Mouse (Mus musculus): ENCODE measurements at regions not wholly inside any gene's neighbourhood (a gene's known extent, or its start where the extent isn't known, plus 50 kb on each side); places are given as distances from the start of the nearest gene placed in this dataset.
A peak's percentile ranks its signal among the peaks of the same experiment; 100 is the strongest.

DNA sequence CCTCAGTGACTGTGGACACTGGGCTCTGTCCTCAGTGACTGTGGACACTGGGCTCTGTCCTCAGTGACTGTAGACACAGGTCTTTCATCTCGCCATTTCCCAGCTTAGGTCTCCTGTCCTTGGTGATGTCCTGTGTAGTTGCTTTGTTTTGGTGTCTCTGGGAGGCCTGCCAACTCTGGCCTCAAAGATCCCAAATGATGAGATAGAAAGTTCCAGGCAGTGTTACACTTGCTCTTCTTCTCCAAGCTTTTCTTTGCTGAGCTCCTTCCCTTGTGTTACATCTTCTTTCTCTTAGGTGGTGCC is 71.0 kb upstream of the Ifne start:
- DNase-seq: no peak
- intact Hi-C loops (cut with DNase I; ENCODE audit: low total_unique reads): no loop called here

DNA sequence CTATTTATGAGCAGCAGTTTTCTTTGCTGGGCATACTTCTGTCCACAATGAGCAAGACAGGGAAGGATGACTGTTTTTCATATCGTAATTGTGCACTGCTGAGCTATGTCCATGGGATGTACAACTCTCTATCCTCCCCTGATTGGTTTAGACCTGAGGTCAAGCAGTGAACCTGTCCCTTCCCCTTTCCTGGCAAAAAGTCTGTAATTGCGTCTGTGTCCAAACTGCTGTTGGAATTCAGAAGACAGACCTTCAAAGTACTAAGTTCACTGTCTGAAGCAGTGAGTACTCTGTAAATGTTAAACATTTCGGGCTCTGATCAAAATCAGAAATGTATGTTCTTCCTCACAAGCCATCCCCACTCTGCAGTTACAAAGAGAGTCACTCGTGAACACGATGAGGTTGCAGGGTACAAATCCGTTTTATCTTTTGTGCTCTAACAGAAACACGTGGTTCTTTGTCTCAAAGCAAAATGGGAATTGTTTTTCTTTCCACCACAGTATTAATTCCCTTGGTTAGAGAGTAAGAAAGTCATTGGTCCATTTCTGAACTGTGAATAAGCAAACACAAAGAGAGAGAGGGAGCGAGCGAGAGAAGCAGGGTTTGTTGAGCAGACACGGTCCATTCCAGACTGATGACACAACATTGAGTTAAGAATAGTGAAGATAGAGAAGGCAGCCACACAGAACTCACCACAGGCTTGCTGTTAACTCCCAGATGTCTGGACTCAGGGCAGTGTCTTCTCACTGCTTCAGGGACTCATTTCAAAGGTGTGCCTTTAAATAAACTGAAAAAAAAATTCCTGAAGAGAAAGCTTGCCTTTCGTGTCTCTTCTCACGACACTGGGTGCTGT is 70.4 kb upstream of the Ifne start:
- no peak for DNase-seq
- intact Hi-C loops (cut with DNase I; ENCODE audit: low total_unique reads): no loop called here

DNA sequence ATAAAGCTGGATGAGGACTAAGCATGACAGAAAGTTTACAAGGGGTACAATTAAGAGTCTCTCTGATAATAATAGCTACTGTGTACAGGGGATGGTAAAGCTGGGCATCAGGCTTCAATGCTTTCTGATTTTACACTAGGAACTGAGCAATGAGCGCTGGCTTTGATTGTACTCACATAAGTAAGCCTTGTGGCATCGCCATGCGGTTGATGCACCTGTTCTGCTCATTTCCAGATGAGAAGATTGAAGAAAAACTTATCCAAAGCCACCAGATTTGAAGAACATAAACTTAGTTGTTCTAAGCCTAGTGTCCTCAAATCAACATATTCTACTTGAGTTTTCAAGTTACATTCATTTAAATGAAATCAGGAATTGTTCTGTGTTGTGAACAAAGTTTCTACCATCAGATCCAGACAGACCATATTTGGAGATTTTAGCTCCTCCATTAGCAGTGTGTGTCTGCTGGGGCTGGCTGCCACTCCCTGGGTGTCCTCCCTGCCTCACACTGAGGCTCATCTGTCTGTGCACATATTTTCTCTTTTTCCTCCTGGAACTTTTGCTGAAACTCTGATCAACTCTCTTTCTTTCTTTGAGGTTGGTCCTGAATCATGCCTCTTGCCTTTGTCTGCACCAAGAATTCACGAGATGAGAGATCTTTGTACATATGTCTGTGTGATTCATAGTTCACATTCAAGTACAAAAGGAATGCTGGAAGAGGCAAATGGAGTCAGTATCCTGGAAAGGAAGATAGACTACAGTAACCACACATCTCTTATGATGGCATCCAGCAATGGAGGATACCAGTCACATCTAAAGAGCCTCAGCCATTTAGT is 68.2 kb upstream of the Ifne start:
- DNase-seq: no peak
- intact Hi-C loops (cut with DNase I; ENCODE audit: low total_unique reads): no loop called here

DNA sequence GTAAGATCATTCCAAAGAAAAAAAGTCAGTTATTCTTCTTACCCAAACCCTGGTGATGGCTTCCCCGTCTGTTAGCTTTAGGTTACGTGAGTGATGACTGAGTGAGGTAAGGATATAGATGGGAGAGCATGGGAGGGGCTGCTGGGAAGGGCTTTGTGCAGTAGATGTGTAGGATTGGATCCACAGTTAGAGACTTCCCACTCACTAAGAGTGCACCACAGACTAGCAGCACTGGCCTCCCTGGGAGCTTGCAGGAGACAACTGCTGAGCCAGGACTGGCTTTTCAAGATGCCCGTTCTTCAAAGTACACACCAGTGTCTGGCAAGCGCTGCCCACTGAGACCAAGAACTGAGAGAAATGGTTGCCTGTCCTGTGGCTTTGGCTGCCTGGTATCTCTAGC is 62.0 kb upstream of the Ifne start:
- intact Hi-C loops (cut with DNase I; ENCODE audit: low total_unique reads): no loop called here

DNA sequence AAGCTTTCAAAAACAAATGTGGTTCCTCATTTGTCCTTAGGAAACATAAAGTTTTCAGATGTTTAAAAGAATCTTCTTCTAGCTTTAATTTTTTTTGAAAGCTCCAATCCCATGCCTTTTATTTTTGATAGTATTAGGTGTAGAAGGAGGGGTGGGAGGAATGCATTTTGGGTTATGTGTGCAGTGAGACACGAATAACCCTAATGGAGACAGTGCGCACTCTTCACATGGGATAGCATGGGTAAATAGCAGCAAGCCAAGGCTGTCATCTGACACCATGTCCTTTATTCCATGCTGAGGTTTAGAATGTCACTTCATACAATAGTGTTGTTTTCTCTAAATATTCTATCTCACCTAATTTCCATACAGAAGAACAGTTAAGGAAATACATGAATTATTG is 60.7 kb upstream of the Ifne start:
- intact Hi-C loops (cut with DNase I; ENCODE audit: low total_unique reads): no loop called here

More for the DNA sequence above, 62.0 kb upstream of the Ifne start:
- no peak for DNase-seq

DNA sequence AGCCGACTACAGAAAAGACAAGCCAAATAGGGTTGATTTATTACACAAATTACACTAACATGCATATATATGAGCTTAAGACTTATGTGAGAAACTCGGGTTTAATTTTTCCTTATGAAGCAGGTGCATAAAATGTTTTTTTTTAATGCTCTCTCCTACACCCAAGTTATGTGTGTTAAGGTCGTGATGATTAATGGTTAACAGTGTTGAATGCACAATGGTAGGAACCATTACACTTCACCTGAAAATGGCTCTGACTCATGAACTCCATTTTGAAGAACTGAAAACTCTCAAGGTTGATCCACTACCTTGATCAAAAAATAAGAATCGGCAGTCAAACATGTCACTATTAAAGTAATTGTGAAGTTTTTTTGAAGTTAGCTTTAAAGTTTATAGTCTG is 59.4 kb upstream of the Ifne start:
- DNase-seq: no peak

More for the DNA sequence above, 60.7 kb upstream of the Ifne start:
- no peak for DNase-seq

DNA sequence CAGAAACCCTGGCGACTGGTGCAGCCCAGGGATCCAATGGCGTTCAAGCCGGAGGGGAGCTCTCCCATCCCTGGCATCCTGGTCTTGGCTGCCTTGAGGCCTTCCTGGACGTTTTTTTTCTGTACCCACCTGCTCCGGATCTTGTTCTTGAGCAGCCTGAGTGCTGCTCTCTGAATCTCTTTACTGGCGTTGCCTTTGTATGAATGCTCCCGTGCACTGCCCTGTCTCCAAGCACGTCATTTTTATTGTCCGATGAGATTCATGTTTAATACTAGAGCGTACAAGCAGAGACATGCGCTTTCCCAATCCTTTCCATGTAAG is 58.7 kb upstream of the Ifne start:
- intact Hi-C loops (cut with DNase I; ENCODE audit: low total_unique reads): no loop called here
- DNase-seq: no peak

More for the DNA sequence above, 59.4 kb upstream of the Ifne start:
- intact Hi-C loops (cut with DNase I; ENCODE audit: low total_unique reads): no loop called here

DNA sequence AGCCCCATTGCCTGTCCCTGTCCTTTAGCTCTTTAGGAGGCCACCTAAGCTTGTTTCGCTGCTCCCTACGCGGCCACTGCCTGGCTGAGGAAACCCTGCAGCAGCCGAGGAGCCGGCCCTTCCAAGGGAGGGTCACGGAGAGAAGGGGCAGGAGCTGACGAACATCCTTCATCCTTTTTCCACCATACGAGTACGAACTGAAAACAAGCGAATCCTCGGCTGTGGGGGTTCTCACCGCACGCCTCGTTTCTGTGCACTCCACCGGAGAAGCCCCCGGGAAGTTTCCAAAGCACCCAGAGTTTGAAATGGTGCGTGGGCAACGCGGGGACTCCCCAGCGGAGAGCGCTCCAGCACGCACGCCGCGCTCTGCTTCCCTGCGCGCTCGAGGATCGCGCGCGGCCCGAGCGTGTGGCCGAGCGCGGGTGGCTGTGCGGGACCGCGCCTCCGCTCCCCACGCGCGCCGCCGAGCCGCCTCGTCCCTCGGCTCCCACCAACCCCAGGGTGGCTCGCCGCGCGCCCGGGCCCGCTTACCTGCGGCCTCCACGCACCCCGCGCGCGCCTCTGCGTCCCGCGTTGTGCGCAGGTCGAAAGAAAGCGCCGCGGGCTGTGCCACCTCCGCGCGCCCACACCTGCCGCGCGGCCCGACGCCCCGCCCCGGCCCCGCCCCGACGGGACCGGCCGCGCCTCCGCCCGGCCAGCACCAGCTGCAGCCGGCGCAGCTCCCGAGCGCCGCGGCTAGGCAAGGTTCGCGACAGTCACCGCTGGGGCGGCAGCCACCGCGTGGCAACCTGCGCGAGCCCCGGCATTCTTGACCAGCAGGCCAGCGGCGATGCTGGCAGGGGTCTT is 58.1 kb upstream of the Ifne start:
- intact Hi-C loops (cut with DNase I; ENCODE audit: low total_unique reads): no loop called here
- peak; percentile 5 for DNase-seq

DNA sequence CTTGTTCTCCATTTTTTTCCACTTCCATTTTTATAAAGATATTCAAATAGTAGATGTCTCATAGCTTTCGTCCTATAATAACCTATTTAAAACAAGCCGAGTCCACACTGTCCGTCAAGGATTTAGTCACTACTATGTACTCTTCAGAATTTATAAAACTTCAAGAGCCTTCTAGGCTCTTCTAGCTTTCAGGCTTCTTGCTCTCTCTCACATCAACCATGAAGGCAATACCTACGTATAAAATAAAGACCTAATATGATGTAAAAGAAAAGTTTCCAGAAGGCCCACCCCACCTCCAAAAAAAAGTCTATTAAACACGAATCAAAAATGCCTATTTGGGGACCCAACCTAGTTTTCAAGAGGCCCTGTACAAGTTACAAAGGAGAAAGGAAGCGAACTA is 57.0 kb upstream of the Ifne start:
- intact Hi-C loops (cut with DNase I; ENCODE audit: low total_unique reads): no loop called here
- DNase-seq: no peak

DNA sequence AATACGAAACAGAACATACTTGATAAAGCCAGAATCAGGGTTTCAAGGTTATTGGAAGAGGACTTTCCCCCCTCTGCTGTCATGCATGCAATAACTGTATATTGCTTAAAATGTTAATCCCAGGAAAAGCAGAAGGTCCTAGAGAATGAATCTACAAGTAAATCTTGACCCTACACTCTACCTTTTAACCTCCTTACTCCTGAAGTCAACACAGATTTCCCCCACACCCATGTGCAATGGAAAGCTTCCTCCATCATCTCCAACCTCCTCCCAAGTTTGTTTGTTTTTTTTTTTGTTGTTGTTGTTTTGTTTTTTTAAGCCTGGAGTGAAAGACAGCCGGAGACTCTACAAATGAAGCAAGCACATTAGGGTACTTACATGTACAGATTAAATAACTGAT is 55.9 kb upstream of the Ifne start:
- DNase-seq: no peak
- intact Hi-C loops (cut with DNase I; ENCODE audit: low total_unique reads): no loop called here

DNA sequence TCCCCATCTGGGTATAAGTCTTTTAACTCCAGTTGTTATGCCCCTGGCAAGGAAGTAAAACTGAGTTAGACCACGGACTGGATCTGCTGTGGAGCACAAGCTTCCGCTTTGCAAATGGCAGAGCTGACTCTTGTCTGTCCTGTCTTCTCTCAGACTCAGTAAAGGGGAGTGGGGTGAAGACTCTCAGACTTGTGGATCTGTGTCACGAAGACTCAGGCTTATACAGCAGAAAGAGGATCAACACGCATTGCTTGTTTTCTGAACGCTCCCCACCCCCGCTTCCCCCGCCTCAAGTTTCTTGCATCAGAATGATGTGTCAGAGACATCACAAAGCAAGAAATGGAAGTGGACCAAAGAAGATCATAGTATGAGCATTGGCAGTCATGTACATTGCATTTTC is 55.3 kb upstream of the Ifne start:
- no peak for DNase-seq
- intact Hi-C loops (cut with DNase I; ENCODE audit: low total_unique reads): no loop called here

DNA sequence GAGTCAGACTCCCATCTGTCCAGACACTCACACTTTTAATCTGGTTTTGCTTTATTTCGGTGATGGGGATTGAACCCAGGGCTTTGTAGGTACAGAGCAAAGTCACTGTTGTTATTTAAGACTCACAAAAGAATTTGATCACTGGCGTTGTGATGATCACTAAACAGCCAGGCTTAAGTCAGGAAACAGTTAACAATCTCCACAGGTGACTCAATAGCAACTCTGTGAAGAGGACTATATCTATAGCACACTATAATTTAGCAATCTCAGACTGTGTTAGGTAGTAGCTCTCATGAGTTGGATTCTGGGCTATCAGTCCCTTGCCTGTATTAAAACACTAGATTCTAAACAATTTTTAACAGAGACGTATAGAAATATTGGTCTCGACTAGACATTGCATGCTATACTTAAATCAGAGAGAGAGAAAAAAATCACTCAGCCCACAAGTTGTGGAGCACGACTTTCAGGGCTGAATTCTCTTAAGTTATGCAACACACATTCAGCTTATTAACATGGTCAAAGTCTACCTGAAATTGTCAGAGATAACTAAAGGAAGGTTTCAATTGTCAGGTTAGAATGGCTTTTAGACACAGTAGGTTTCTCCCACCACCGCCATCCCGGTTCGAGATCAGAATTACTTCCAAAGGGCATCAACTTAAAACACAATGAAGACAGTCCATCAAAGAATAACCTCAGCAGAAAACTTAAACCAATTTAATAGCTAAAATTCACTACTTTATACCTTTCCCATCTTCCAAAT is 54.4 kb upstream of the Ifne start:
- intact Hi-C loops (cut with DNase I; ENCODE audit: low total_unique reads): no loop called here

DNA sequence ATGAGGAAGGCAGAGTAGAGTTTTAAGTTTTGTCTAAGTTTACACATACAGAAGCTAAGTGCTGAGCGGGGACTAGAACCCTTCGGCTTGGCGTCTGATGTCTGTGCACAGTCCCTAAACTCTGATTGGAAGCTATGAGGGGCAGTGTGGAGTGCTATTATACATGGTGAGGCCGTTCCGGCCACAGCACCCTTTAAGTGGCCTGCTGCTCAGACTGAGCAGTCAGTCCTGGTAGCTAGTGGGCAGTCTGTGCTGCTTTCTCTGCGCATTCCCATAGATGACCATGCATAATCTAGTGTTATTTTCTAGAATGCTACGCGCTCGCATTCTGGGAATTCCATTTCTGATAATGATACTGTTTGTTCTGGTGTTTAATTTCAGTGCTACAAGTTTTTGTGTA is 51.2 kb upstream of the Ifne start:
- intact Hi-C loops (cut with DNase I; ENCODE audit: low total_unique reads): no loop called here
- no peak for DNase-seq

More for the DNA sequence above, 54.4 kb upstream of the Ifne start:
- DNase-seq: no peak

Data from gastrocnemius, postnatal 14 days (tissue).